16 mouse cellular contexts compared by ENCODE assay signal in genomic region chr6:134500381-134501162, GRCm38 (mm10).
A peak's percentile ranks its signal among the peaks of the same experiment; 100 is the strongest.
DNase-seq lines count a peak whose midpoint lies in the region; ATAC-seq lines count a peak whose summit lies in the region.
"Had no signal": no experiment of that assay in that cellular context is flagged by ENCODE, and none has a peak within 500 bp of the region (broad histone marks: within the 10 kb centered on the region; RNA-seq: fewer than 3 reads in every experiment).

No protein-coding gene starts in this region.

- H3K4me3 ChIP-seq in hindbrain, embryonic 12.5 days, result no peak overlapping the region
- H3K4me3 ChIP-seq in midbrain, embryonic 16.5 days (ENCODE audit: low read depth, low read length), result no peak overlapping the region

- H3K9me3 ChIP-seq in hindbrain, embryonic 12.5 days (replicated peaks), result no peaks in the 10 kb centered on the region
- H3K9me3 ChIP-seq in midbrain, embryonic 16.5 days (replicated peaks; ENCODE audit: control insufficient read depth, low read length, poor library complexity, severe bottlenecking), result no peaks in the 10 kb centered on the region

- no peak overlapping the region for H3K4me2 ChIP-seq in hindbrain, embryonic 12.5 days (replicated peaks)
- H3K4me2 ChIP-seq in midbrain, embryonic 16.5 days (ENCODE audit: low read length), result peak overlapping the region; percentile 21; the same call in 1 of the 2 replicates
- H3K4me2 ChIP-seq: lung, embryonic 14.5 days had no signal

- DNase-seq in MN1 (ENCODE audit: low spot score), result peak; percentile 31
- DNase-seq in Muller cell, postnatal 12 days (ENCODE audit: inconsistent ontology term), result peak; percentile 52
- DNase-seq in heart, postnatal 4 days, result no peak
- DNase-seq in heart, adult 18-20 months, result no peak
- no peak for DNase-seq in thymus, postnatal 0 days (ENCODE audit: low spot score)
- DNase-seq: adrenal gland, adult 2 months; gastrocnemius, postnatal 25 days; kidney, adult 11 months; kidney, postnatal 36 days; liver; lung, embryonic 14.5 days; right cerebral cortex, postnatal 25 days; thymus, postnatal 25 days had no signal

- 55% methylated on average over 10 of the region's 10 CpGs for WGBS in hindbrain, embryonic 12.5 days
- WGBS in midbrain, embryonic 16.5 days, result 37% methylated on average over 10 of the region's 10 CpGs

- no peak overlapping the region for H3K9ac ChIP-seq in hindbrain, embryonic 12.5 days
- no peak overlapping the region for H3K9ac ChIP-seq in midbrain, embryonic 16.5 days (ENCODE audit: low read depth, low read length)
- H3K9ac ChIP-seq: lung, embryonic 14.5 days had no signal

- no peaks in the 10 kb centered on the region for H3K27me3 ChIP-seq in hindbrain, embryonic 12.5 days
- no peaks in the 10 kb centered on the region for H3K27me3 ChIP-seq in midbrain, embryonic 16.5 days (ENCODE audit: control insufficient read depth, insufficient read depth, low read depth, low read length)
- H3K27me3 ChIP-seq: CH12.LX had no signal

- peaks cover 21% of the 10 kb centered on the region for H3K36me3 ChIP-seq in hindbrain, embryonic 12.5 days
- peaks cover 2% of the 10 kb centered on the region for H3K36me3 ChIP-seq in midbrain, embryonic 16.5 days (ENCODE audit: control insufficient read depth, insufficient read depth, low read length)

- peak; percentile 84 for ATAC-seq in hindbrain, embryonic 12.5 days (ENCODE audit: low FRiP score)
- ATAC-seq in midbrain, embryonic 16.5 days, result peak; percentile 94

- peak overlapping the region; percentile 55; the same call in 1 of the 2 replicates for H3K27ac ChIP-seq in hindbrain, embryonic 12.5 days
- H3K27ac ChIP-seq in midbrain, embryonic 16.5 days (ENCODE audit: low read length), result peak overlapping the region; percentile 54; the same call in 1 of the 2 replicates

- H3K4me1 ChIP-seq in hindbrain, embryonic 12.5 days, result peaks cover 15% of the 10 kb centered on the region
- peaks cover 9% of the 10 kb centered on the region for H3K4me1 ChIP-seq in midbrain, embryonic 16.5 days (ENCODE audit: control insufficient read depth, insufficient read depth, low read length)

Comparison
In these comparisons a context has a peak if more than half of its experiments do, and no peak if none do; other contexts are left out.
1. DNase-seq: peak in MN1 (single experiment) and Muller cell, postnatal 12 days (single experiment); none in heart, postnatal 4 days (single experiment), heart, adult 18-20 months (0 of 2) and thymus, postnatal 0 days (single experiment).